Mouse (Mus musculus) hindbrain, embryonic 16.5 days (tissue): Measurements from ENCODE around the gene Sap30l. TPM values are rescaled to one million over a fixed set of nuclear protein-coding genes. Genes with fewer than 3 reads are reported as not detected.

Experiments used
- ATAC-seq: fragments of 200-750 bp; cut with Nextera tagmentation; 2 replicates; pipeline ENCODE4 v1.8.0; 2017; ENCODE audit warnings: moderate TSS enrichment, moderate library complexity
- H3K27ac ChIP-seq: fragments of 300-500 bp; sonication (generic); 2 replicates; pipeline ENCODE4 v1.5.1; 2014; ENCODE audit warnings: low read depth, mild to moderate bottlenecking, control low read depth, low read length, moderate library complexity
- H3K27me3 ChIP-seq: fragments of 300-500 bp; sonication (generic); replicated peaks from 2 replicates; pipeline ENCODE4 v1.6.1; 2014; ENCODE audit warnings: low read length; ENCODE audit not compliant: control insufficient read depth, insufficient read depth
- H3K36me3 ChIP-seq: fragments of 300-500 bp; sonication (generic); 2 replicates; pipeline ENCODE4 v1.6.1; 2014; ENCODE audit warnings: mild to moderate bottlenecking, low read length, moderate library complexity, mixed read lengths; ENCODE audit not compliant: control insufficient read depth, insufficient read depth
- H3K4me1 ChIP-seq: fragments of 300-500 bp; sonication (generic); 2 replicates; pipeline ENCODE4 v1.6.1; 2014; ENCODE audit warnings: low read depth, low read length; ENCODE audit not compliant: control insufficient read depth, insufficient read depth
- H3K4me2 ChIP-seq: fragments of 300-500 bp; sonication (generic); 2 replicates; pipeline ENCODE4 v1.6.1; 2014; ENCODE audit warnings: mild to moderate bottlenecking, low read length, control low read depth, moderate library complexity
- H3K4me3 ChIP-seq: fragments of 300-500 bp; sonication (generic); 2 replicates; pipeline ENCODE4 v1.5.1; 2014; ENCODE audit warnings: mild to moderate bottlenecking, low read length, control low read depth, moderate library complexity
- H3K9ac ChIP-seq: fragments of 300-500 bp; sonication (generic); 2 replicates; pipeline ENCODE4 v1.6.1; 2014; ENCODE audit warnings: low read depth, mild to moderate bottlenecking, control low read depth, low read length, moderate library complexity
- H3K9me3 ChIP-seq: fragments of 300-500 bp; sonication (generic); 2 replicates; pipeline ENCODE4 v1.6.1; 2014; ENCODE audit warnings: mild to moderate bottlenecking, low read length, moderate library complexity; ENCODE audit not compliant: control insufficient read depth
- WGBS: fragments of 180-500 bp; shearing (Covaris S2); extraction: QIAGEN DNeasy Blood & Tissue Kit; methylation state at CpG from one replicate; pipeline ENCODE4 v1.1.7; 2014; 5-methylcytosine and 5-hydroxymethylcytosine counted together
- polyA plus RNA-seq: library from polyadenylated mRNA; unstranded; fragments of >200 nt; fragmentation: Nextera tagmentation; extraction: Ambion mirVana; gene quantifications from 2 replicates; pipeline ENCODE4 v1.2.1, GENCODE M21; 2015

Sap30l gene
- polyA plus RNA-seq, 1 experiment from 2014 or later, result 5.3 TPM

- Histone ChIP-seq H3K36me3 (no peaks in the 10 kb centered on the region), H3K4me2 (no peak overlapping the region), H3K9me3 (no peaks in the 10 kb centered on the region), H3K27ac (no peak overlapping the region), H3K4me3 (no peak overlapping the region), H3K4me1 (peaks cover 12% of the 10 kb centered on the region), H3K9ac (no peak overlapping the region), H3K27me3 (no peaks in the 10 kb centered on the region; the same call in 1 of the 2 replicates)
- ATAC-seq, result no peak
- WGBS, result 82% methylated on average over 8 of the region's 8 CpGs
Observed at GRCm38 (mm10) chr11:57771676-57772075, 29.8 kb upstream of the Sap30l start.

- peak overlapping the region; percentile 51 for H3K27ac ChIP-seq
- H3K4me3 ChIP-seq, result no peak overlapping the region
- peak overlapping the region; percentile 19; the same call in 1 of the 2 replicates for H3K9ac ChIP-seq
- peak overlapping the region; percentile 11 for H3K4me2 ChIP-seq
- no peaks in the 10 kb centered on the region for H3K36me3 ChIP-seq
- peak; percentile 57 for ATAC-seq
- no peaks in the 10 kb centered on the region for H3K9me3 ChIP-seq
- no peaks in the 10 kb centered on the region; the same call in 1 of the 2 replicates for H3K27me3 ChIP-seq
- WGBS, result 9% methylated on average over 13 of the region's 13 CpGs
- peaks cover 14% of the 10 kb centered on the region for H3K4me1 ChIP-seq
Observed at GRCm38 (mm10) chr11:57773479-57773878, 28.0 kb upstream of the Sap30l start.

- Histone ChIP-seq H3K9me3 (no peaks in the 10 kb centered on the region), H3K4me1 (peaks cover 14% of the 10 kb centered on the region), H3K27ac (peak overlapping the region; percentile 49), H3K4me2 (peak overlapping the region; percentile 11), H3K9ac (peak overlapping the region; percentile 19; the same call in 1 of the 2 replicates), H3K4me3 (no peak overlapping the region), H3K36me3 (no peaks in the 10 kb centered on the region), H3K27me3 (no peaks in the 10 kb centered on the region; the same call in 1 of the 2 replicates)
- WGBS, result 5% methylated on average over 4 of the region's 4 CpGs
- ATAC-seq, result peak; percentile 82
Observed at GRCm38 (mm10) chr11:57773936-57774335, 27.5 kb upstream of the Sap30l start.

DNA sequence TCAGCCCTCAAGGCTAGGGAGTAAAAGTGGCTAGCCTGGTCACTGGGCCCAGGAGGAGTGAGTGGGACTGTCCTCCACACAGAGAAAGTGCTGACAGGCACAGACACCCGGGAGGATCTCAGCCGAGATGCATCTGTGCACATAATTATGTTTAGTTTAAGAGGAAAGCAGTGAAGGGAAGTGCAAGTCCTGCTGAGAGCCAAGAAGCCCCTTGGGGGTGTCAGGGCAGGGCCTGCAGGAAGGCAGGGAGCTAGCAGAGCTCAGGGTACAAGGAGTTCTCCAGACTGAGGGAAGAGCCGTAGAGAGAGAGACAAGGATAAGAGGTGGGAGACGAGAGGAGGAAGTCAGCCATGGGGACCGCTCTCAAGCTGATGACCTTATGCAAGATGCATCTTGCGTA is 25.6 kb upstream of the Sap30l start:
- Histone ChIP-seq H3K36me3 (no peaks in the 10 kb centered on the region), H3K27ac (no peak overlapping the region), H3K9me3 (no peaks in the 10 kb centered on the region), H3K4me1 (peaks cover 14% of the 10 kb centered on the region), H3K27me3 (no peaks in the 10 kb centered on the region; the same call in 1 of the 2 replicates), H3K4me2 (no peak overlapping the region), H3K4me3 (no peak overlapping the region), H3K9ac (no peak overlapping the region)
- WGBS, result 62% methylated on average over 6 of the region's 6 CpGs
- no peak for ATAC-seq

GRCm38 (mm10) chr11:57776546-57776945 is 24.9 kb upstream of the Sap30l start:
- H3K27me3 ChIP-seq, result no peaks in the 10 kb centered on the region; the same call in 1 of the 2 replicates
- H3K9ac ChIP-seq, result no peak overlapping the region
- ATAC-seq, result no peak
- 82% methylated on average over 3 of the region's 3 CpGs for WGBS
- no peaks in the 10 kb centered on the region for H3K9me3 ChIP-seq
- no peak overlapping the region for H3K4me3 ChIP-seq
- no peaks in the 10 kb centered on the region for H3K36me3 ChIP-seq
- no peak overlapping the region for H3K27ac ChIP-seq
- no peak overlapping the region for H3K4me2 ChIP-seq
- H3K4me1 ChIP-seq, result peaks cover 14% of the 10 kb centered on the region

GRCm38 (mm10) chr11:57778349-57778748 is 23.1 kb upstream of the Sap30l start:
- Histone ChIP-seq H3K4me2 (no peak overlapping the region), H3K27ac (no peak overlapping the region), H3K4me3 (no peak overlapping the region), H3K9ac (no peak overlapping the region), H3K9me3 (no peaks in the 10 kb centered on the region), H3K4me1 (peaks cover 11% of the 10 kb centered on the region), H3K36me3 (no peaks in the 10 kb centered on the region), H3K27me3 (no peaks in the 10 kb centered on the region; the same call in 1 of the 2 replicates)
- ATAC-seq, result peak; percentile 62
- WGBS, result 24% methylated on average over 5 of the region's 5 CpGs

GRCm38 (mm10) chr11:57779824-57780223 is 21.6 kb upstream of the Sap30l start:
- no peaks in the 10 kb centered on the region for H3K9me3 ChIP-seq
- no peak overlapping the region for H3K4me2 ChIP-seq
- H3K27ac ChIP-seq, result no peak overlapping the region
- H3K36me3 ChIP-seq, result no peaks in the 10 kb centered on the region
- WGBS, result 87% methylated on average over 14 of the region's 14 CpGs
- no peak overlapping the region for H3K4me3 ChIP-seq
- peaks cover 2% of the 10 kb centered on the region; the same call in 1 of the 2 replicates for H3K4me1 ChIP-seq
- H3K27me3 ChIP-seq, result no peaks in the 10 kb centered on the region; the same call in 1 of the 2 replicates
- ATAC-seq, result no peak
- no peak overlapping the region for H3K9ac ChIP-seq

- H3K9ac ChIP-seq, result peak overlapping the region; percentile 42
- peaks cover 14% of the 10 kb centered on the region for H3K4me1 ChIP-seq
- 18% methylated on average over 18 of the region's 18 CpGs for WGBS
- no peak overlapping the region for H3K4me3 ChIP-seq
- peak; percentile 82 for ATAC-seq
- H3K9me3 ChIP-seq, result no peaks in the 10 kb centered on the region
- no peaks in the 10 kb centered on the region for H3K36me3 ChIP-seq
- peak overlapping the region; percentile 80 for H3K27ac ChIP-seq
- H3K27me3 ChIP-seq, result no peaks in the 10 kb centered on the region
- peak overlapping the region; percentile 7; the same call in 1 of the 2 replicates for H3K4me2 ChIP-seq
Observed at GRCm38 (mm10) chr11:57786616-57787418, 14.6 kb upstream of the Sap30l start.

- no peak overlapping the region for H3K9ac ChIP-seq
- H3K9me3 ChIP-seq, result no peaks in the 10 kb centered on the region
- no peaks in the 10 kb centered on the region for H3K27me3 ChIP-seq
- H3K4me1 ChIP-seq, result peaks cover 14% of the 10 kb centered on the region
- H3K4me2 ChIP-seq, result no peak overlapping the region
- 38% methylated on average over 3 of the region's 3 CpGs for WGBS
- no peak for ATAC-seq
- H3K4me3 ChIP-seq, result no peak overlapping the region
- no peak overlapping the region for H3K27ac ChIP-seq
- H3K36me3 ChIP-seq, result no peaks in the 10 kb centered on the region
Observed at GRCm38 (mm10) chr11:57787913-57788312, 13.5 kb upstream of the Sap30l start.
